ENCODE assay signal across 7 mouse cellular contexts in genomic region chr2:135157961-135158360, GRCm38 (mm10).
"Had no signal": no experiment of that assay in that cellular context is flagged by ENCODE, and none has a peak within 500 bp of the region (broad histone marks: within the 10 kb centered on the region; RNA-seq: fewer than 3 reads in every experiment).

No protein-coding gene starts in this region.

- DNase-seq: kidney, postnatal 25 days; liver; liver, embryonic 13.5 days; liver, postnatal 0 days; lung, postnatal 14 days; thymus, adult 2 months; thymus, postnatal 25 days had no signal
